Mouse (Mus musculus): ENCODE results near the gene Gfer.
"Not testable (repeated sequence)": the region's sequence is repeated elsewhere in the genome, so short reads cannot be mapped to it uniquely, and the experiment has no call there.

Gfer gene

DNA sequence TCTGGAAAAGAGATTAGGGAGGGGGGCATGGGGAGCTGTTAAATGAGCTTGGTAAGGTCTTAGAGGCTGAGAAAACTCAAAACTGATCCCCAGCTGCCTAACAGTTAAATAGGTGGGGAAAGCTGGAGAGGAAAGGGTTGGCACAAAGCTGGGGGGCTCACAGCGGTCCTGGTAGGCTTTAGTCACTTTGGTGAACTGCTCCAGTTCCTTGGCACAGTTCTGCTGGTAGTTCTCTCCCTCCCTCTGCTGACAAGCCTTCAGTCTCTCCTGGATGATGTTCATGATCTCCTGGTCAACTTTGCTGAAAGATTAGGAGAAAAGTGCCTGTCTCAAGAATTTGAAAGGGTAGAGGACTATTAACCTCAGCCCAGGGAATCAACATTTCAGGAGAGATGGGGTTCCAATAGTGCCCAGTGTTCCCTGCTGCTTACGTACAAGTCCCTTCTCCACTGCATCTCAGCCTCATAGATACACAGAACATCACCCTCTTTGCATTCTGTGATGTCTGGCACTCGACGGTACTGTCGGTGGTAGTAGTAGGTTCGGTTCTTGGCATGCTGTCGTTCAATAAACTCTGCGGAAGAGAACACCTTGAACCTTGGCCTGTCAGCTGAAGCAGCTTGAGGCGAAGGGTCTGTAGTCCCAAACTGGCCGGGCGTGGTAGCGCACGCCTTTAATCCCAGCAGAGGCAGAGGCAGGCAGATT, 26.4 kb upstream of the Gfer start:
- no peak for DNase-seq (ENCODE audit: low read depth, low spot score)

DNA sequence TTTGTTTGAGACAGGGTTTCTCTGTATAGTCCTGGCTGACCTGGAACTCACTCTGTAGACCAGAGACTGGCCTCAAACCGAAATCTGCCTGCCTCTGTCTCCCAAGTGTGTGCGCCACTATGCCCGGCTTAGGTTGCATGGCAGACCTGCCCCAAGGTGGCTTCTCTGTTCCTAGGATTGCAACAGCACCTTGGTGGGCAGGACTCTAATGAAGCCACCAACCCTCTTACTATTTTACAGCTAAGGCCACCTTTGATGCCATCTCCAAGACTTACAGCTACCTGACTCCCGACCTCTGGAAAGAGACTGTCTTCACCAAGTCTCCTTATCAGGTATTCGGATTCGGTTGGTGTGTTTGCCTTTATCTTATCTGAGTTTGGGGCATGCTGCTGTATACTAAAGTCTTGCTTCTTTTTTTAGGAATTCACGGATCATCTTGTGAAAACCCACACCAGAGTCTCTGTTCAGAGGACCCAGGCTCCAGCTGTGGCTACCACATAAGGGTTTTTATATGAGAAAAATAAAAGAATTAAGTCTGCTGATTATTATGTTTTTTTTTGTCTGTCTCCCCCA, 25.5 kb upstream of the Gfer start:
- DNase-seq (ENCODE audit: low read depth, low spot score): not testable (repeated sequence)

DNA sequence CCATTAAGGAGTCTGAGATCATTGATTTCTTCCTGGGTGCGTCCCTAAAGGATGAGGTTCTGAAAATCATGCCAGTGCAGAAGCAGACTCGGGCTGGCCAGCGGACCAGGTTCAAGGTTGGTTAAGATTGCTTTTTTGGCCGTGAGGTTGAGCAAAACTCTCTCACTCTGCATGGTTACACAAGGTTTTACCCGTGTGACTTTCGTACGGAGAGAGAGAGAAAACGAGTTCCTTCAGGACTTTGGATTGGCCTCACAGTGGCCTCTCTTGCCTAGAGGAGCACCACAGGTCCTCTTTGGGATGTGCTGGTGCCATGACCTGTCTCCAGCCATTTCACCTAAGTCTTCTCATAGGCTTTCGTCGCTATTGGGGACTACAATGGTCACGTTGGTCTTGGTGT, 24.7 kb upstream of the Gfer start:
- DNase-seq (ENCODE audit: low read depth, low spot score): not testable (repeated sequence)

DNA sequence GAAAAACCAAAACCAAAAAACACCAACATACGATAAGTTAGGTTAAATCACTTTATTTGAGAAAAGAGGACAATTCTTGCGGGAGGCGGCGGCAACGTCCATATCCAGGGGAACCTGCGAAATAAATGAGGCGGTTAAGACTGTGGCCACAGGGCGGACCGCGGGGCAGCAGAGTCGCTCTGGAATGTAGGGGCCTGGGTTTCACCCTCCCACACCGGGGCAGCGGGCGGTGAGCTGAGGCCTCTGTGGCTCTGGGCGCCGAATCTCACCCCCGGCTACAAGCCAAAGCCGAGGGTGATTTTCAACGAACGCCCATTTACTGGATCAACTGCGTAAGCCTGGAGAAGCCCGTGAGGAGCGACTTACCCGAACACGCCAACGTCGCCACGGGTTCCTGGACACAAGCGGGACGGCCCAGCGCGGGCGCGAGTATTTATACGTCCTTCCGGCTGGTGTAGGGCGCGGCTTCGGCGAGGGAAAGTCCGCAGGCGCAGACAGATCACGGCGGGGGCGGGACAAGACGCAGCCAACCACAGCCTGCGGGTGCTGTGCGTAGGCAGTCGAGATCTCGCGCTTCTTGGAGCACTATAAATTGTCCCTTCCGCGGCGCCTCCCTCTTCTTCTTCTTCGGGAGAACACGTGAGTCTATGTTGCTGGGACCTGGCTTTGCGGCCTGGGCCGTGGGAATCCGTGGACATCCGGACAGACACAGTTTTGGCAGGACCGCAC, 23.7 kb upstream of the Gfer start:
- DNase-seq (ENCODE audit: low read depth, low spot score): peak; percentile 97

DNA sequence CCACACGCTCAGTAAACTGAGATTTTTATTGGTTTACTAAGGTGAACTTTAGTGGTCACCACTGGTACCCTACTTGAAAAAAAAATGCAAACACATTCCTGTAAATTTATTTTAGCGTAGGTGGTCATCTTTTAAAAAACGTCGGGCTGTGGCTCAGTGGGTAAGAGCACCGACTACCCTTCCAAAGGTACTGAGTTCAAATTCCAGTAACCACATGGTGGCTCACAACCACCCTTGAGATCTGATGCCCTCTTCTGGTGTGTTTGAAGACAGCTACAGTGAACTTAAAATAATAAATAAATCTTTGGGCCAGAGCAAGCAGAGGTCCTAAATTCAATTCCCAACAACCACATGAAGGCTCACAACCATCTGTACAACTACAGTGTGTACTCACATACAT, 23.0 kb upstream of the Gfer start:
- DNase-seq (ENCODE audit: low read depth, low spot score): not testable (repeated sequence)

DNA sequence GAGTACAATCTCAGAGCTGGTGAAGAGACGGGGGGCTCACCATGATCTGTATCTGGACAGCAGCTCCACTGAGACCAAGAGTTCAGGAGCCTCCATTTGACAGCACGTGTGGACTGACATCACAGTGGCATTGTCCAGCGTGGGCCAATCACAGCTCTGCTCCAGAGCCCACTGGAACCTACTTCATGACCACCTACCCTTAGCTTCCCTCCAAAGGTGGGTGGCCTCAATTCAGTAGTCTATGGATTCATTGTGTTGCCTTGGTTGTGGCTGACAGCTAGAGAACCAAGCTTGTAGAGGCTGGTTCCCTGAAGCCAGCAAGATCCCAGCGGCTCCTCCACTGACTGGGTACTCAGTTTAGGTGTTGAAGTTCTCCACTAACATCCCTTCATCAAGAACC, 22.0 kb upstream of the Gfer start, which contains the start of the genes Rnf151 and Rps2:
Gene Rnf151, minus strand, starts transcription at position 121 of the 400 bp plus-strand sequence.
Gene Rps2, plus strand, starts transcription at position 174 of the 400 bp plus-strand sequence.
- no peak for DNase-seq (ENCODE audit: low read depth, low spot score)

DNA sequence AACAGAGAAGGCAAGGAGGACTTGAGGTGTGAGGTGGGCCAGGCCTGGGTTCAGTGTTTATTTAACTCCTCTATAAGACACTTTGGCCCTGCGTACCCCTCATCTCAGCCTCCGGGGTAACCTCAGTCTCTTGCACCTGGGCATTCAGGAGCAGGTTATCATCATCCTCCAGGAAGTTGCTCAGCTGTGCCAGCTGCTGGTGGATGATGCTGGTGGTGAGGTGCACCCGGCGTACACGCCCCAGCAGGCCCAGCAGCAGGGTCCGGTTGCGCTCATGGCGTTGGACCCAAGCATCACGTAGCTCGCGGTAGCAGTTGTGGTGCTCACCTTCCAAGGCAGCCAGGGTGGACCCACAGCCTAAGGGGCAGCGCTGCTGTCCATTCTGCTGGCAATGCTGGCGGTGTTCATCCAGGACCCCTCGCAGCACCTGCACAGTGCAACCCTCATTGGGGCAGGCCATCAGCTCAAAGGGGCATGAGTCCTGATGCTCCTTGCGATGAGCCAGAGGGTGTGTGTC, 20.3 kb upstream of the Gfer start:
- DNase-seq (ENCODE audit: low read depth, low spot score): no peak

DNA sequence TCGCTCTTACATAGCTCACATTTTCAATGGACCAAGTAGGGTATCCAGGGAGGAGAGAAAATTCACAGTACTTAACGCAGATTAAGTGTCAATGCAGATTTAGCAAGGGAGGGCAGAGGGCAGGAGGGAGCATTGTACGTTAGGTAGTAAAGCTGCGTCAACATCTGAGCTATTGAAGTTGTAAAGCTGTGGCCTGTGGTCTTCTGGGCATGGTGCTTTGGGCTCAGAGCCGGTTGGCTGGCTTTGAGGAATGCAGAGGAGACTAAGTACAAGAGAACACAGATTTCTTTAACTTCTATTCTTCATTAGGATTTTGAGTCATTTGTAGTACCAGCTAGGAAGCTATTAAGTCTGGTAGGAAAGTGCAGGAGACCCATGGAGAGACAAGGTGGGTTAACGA, 19.6 kb upstream of the Gfer start:
- no peak for DNase-seq (ENCODE audit: low read depth, low spot score)

DNA sequence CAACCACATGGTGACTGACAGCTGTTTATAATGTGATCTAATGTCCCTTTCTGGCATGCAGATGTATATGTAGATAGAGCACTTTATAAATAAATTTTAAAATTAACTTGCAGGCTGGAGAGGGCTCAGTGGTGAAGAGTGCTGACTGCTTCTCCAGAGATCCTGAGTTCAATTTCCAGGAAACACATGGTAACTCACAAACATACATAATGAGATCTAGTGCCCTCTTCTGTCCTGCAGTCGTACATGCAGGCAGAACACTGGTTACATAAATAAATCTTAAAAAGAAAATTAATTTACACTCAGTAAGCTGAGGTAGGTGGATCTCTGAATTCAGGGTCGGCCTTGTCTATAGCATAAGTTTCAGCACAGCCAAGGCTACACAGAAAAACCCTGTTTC, 12.7 kb upstream of the Gfer start:
- DNase-seq (ENCODE audit: low read depth, low spot score): no peak

DNA sequence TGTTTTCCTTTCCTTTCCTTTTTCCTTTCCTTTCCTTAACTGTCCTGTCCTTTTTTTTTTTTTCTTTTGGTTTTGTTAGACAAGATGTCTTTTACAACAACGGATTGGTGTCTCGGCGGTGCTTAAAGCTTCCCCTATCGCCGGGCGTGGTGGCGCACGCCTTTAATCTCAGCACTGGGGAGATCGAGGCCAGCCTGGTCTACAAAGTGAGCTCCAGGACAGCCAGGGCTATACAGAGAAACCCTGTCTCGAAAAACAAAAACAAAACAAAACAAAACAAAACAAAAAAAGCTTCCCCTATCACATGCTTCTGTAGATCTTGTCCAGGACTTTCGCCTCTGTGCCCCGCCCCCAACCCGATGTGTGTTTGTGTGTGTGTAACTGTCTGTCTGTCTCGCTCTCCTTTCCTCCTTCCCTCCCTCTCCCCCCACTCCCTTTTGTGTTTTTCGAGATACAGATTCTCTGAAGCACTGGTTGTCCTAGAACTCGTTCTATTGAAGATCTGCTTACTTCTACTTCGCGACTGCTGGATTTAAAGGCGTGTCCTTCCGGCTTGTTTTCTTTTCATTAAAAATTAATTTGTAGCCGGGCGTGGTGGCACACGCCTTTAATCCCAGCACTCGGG, 12.0 kb upstream of the Gfer start:
- no peak for DNase-seq (ENCODE audit: low read depth, low spot score)

DNA sequence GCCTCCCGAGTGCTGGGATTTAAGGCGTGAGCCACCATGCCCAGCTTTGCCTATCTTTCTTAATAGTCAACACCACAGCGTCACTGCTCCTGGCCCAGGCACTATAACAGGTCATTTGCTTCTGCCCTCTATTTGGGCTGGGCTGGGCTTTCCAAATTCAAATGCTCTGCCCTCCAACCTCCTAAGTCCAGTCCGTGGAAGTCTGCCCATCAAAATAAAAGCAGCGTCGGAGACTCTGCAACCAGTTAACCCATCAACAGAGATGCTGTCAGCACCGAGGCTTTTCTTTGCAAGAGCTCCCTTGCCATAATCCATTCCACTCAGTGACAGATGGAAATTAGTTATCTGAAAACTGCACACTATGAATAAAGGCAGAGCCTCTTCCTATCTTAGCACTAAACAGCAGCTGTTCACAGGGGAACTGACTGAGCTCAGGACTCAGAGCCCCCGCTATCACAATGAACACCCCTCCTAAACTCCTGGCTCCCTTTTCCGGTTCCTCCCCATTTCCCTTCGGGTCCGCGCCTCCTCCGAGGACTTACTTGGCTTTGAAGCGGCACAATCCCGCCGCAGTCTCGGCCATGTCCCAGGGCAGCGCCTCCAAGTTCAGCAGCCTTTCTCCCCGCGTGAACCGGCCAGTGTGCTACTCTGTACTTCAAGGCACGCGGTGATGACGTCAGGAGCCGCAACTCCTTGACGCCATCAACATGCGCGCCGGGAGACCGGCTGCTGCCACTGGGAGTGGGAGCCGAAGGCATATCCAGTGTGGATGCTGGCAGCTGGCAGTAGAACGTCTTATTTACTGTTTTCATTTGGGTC, 11.2 kb upstream of the Gfer start, which contains the start of gene Tbl3:
Gene Tbl3, minus strand, starts transcription at position 679 of the 819 bp plus-strand sequence.
- peak; percentile 90 for DNase-seq (ENCODE audit: low read depth, low spot score)

DNA sequence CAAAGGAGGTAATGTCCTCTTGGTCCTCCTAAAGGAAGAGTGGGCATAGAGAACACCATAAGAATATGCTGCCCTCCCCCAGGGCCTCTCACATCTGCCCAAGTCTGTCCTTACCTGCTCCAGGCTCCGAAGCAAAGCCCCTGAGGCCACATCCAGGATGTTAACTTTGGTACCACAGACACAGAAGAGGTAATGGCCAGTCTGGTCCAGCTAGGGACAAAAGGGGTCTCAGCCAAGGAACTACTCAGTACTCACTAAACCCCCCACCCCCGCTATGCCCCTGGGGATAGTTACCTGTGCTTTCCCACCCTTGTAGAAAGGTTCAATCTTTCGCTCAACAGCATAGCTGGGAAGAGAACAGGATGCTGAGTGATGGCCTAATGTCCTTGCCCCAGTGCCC, 9.9 kb upstream of the Gfer start:
- no peak for DNase-seq (ENCODE audit: low read depth, low spot score)

DNA sequence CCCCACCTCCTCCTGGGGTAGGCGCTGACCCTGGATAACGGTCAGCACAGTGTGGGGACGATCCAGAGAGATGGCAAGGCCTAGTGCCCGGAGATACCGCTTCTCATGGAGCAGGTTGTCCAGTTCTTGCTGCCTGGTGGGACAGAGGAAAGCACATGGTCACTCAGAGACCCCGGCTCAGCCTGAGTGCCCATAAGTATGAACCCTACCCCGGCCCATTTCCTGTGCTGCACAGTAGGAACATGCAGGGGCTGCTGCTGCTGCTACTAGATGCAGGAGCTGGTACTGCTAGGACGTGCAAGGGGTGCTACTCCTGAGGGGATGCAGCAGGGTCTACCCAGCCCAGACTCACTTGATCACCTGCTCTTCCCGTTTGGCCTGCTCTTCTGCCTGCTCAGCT, 5.3 kb upstream of the Gfer start:
- DNase-seq (ENCODE audit: low read depth, low spot score): no peak

DNA sequence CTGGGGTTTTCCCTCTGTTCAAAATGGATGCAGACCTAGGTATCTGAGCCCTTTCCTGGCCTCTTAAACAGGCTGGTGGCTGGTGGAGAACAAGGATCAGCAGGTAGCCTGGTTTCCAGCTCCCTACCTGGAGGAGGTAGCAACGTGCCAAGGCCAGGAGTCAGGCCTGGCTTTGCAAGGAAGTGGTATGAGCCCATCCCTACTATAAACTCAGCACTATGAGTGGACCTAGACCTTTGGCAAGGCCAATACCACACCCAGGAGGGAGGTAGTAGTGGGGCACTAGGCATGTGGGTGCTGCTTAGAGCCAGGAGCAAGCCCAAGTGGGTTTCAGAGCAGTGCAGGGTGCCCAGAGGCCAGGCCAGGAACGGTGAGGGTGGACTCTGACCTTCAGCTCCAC, 3.5 kb upstream of the Gfer start:
- DNase-seq (ENCODE audit: low read depth, low spot score): no peak

DNA sequence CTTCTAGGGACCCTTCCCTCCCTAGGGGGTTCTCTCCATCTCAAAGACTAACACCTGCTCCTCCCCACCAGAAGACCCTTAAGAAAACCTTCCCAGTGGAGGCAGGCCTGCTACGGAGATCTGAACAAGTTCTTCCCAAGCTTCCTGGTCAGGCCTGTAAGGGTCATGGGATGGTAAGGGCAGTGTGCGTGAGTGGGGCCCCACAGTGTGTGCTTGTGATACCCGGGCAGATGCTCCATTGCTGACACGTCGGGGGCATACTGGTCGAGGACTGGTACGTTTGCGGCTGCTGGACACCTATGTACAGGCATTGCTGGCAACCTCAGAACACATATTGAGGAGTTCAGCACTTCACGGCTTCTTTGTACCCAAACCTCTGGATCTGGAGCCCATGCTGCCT, 2.8 kb upstream of the Gfer start:
- no peak for DNase-seq (ENCODE audit: low read depth, low spot score)

DNA sequence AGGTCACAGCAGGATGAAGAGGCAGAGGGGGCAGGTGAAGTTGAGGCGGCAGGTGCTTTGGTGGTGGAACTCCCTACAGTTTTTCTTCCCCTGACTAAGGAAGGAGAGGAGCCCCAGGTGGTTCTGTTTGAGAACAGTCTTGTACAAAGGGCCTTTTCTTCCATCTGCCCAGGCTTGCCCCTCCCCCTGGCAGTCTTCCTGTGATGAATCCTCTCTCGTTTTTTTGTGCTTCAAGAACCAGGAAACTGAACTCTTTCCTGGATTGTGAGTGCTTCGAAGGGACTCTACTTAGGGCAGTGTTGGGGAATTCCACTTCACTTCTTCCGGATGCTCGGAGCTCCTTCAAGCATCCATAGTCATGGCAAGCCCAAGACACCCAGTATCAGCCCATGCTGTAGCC, 2.0 kb upstream of the Gfer start:
- no peak for DNase-seq (ENCODE audit: low read depth, low spot score)

DNA sequence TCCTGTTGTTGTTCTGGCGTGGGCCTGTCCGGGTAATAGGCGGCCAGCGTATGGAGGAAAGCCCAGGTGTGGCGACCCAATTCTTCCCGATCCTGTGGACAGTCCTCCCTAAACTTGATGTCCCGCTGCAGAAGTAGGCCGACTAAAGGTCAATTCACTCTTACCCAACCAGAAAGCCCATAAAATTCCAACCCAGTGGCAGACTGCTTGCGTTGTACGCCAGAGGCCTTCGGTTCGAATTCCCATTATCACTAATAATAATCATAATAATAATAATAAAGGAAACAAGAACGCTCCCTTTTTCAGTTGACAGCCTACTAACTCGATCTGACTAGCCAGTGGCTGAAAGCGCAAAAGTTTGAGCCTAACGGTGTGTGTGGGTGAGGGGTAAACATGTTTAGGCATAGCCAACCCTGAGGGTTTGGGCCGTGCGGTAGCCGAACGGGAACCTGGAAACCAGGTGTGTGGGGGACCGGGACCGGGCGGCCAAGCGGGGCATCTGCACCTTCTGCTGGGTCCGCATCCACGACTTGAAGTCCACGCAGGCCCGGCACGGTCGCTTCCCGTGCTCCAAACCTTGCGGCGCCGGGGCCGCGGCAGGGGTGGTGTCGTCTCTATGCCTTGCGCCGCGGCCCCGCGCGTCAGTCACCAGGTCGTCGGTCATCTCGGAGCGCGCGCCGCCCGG, 488 bp downstream of the Gfer start:
- DNase-seq (ENCODE audit: low read depth, low spot score): no peak

DNA sequence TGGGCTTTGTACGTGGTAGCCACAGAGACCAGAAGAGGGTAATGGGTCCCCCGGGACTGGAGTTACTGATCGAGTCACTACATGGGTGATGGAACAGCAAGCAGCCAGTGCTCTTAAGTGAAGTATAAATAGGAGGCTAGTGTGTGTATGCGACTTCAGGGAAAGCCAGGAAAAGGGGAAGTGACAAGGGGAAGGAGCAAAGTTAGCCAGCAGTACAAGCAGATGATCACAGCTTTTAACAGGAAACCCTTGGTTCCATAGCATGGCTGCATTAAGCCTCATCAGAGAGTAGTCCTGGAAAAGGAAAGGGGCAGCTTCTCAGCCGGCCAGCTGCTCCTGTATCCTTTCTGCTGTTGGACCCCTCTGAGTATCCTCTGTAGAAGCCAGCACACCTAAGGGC, 3.6 kb downstream of the Gfer start:
- DNase-seq (ENCODE audit: low read depth, low spot score): no peak

DNA sequence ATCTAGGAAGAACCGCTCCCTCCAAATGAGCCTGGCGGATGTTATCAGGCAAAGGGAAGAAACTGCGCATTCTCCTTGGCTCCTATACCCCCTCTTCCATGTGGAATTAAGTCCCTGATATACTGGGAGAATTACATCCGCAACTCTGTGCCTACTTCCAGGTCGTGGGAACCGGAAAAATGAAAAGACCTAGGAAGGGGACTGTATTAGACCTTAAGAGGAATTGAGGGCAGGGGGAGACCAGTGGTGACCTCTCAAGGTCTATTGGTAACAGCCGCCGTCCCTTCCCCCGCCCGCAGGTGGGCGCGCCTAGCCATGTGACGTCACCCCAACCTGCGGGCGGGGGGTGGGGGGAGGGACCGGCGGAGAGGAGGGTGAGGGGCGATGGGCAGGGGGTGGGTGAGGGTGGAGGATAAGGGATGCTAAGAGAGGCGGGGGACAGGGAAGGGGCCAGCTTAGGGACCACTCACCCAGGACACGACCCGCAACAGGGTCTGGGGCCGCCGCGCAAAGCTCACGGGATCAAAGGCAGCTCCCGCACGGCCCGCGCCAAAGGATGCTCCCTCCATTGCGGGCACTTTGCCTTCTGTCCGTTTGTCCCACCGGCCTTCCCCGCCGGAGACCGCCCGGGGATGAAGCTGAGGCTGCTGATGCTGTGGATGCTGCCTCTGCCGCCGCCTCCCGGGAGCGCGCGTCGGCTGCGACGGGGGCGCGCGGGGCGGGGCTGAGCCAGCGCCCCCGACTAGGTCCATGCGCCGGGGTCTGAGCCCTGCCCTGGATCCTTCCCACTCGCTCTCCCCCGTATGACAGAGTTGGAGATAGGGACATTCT, 6.5 kb downstream of the Gfer start, which contains the start of gene Syngr3:
Gene Syngr3, minus strand, starts transcription at position 705 of the 831 bp plus-strand sequence.
- DNase-seq (ENCODE audit: low read depth, low spot score): no peak

DNA sequence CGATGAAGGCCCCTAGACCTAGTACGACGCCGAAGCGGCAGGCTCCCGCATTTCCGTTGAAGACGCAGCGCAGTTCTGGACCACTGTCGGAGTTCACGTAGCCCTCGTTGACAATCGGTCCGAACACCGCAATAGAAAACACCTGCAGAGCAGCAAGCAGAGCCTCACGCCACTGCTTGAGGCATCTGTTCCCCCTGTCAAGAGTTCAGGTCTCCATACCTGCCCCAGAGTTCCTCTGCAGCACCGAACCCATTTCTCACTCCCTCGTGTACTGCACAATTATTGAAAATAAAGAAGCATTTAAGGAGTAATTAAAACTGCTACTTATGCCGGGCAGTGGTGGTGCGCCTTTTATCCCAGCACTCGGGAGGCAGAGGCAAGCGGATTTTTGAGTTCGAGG, 8.4 kb downstream of the Gfer start:
- DNase-seq (ENCODE audit: low read depth, low spot score): no peak
